Mouse (Mus musculus) E14TG2a.4 (cell line): Measurements from ENCODE around the gene Sdc3.

Experiments
- H3K27me3 ChIP-seq: 2 replicates; pipeline ENCODE4 v1.6.1; 2014; ENCODE audit warnings: low read length, control low read depth; ENCODE audit not compliant: insufficient read depth
- H3K36me3 ChIP-seq: 2 replicates; pipeline ENCODE4 v1.6.1; 2014; ENCODE audit warnings: low read length, control low read depth; ENCODE audit not compliant: insufficient read depth
- H3K4me1 ChIP-seq: replicated peaks from 2 replicates; pipeline ENCODE4 v1.6.1; 2014; ENCODE audit warnings: low read depth, low read length, control low read depth
- H3K4me3 ChIP-seq: replicated peaks from 2 replicates; pipeline ENCODE4 v1.5.1; 2014; ENCODE audit warnings: mild to moderate bottlenecking, low read length
- H3K9me3 ChIP-seq: 2 replicates; pipeline ENCODE4 v1.6.1; 2014; ENCODE audit warnings: low read length, control low read depth
- CTCF ChIP-seq: conservative IDR thresholded peaks from 2 replicates; pipeline ENCODE4 v1.5.1; 2014; ENCODE audit warnings: low read length
- NANOG ChIP-seq: IDR thresholded peaks from 2 replicates; pipeline ENCODE4 v1.6.1; 2014; ENCODE audit warnings: borderline replicate concordance, low read length, mixed read lengths
- POU5F1 ChIP-seq: IDR thresholded peaks from 2 replicates; pipeline ENCODE4 v1.6.1; 2014; ENCODE audit warnings: low read length, borderline replicate concordance

Gene Sdc3

GRCm38 (mm10) chr4:130797201-130798051, 5.1 kb downstream of the Sdc3 start:
- TF ChIP-seq POU5F1 (no peak), NANOG (no peak), CTCF (no peak)
- Histone ChIP-seq H3K4me1 (peaks cover 17% of the 10 kb centered on the region), H3K27me3 (peaks cover 74% of the 10 kb centered on the region), H3K4me3 (no peak overlapping the region), H3K9me3 (0 out of 2 replicates have a peak, but pooled peaks cover 4% of the 10 kb centered on the region), H3K36me3 (no peaks in the 10 kb centered on the region)

DNA sequence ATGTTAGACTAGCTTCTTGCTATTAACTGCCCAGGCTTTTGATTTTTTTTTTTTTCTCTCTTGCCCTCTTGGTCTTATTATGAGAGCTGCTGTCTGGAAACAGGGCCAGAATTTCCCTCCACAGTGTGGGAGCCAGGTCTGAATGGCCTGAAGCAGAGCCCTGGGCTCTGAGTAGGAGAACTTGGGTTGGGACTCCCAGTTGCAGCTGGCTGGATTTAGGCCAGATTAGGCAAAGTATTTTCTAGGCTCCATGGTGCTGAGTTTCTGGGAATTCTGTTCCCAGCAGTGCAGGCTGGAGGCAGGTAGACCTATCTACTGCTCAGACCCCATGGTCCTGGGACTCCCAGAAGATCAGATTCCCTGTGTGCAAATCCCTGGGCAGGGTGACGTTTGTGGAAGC, 6.1 kb downstream of the Sdc3 start:
- Histone ChIP-seq H3K9me3 (0 out of 2 replicates have a peak, but pooled peaks cover 4% of the 10 kb centered on the region), H3K4me1 (peaks cover 10% of the 10 kb centered on the region), H3K4me3 (no peak overlapping the region), H3K27me3 (peaks cover 64% of the 10 kb centered on the region), H3K36me3 (no peaks in the 10 kb centered on the region)
- no peak for TF ChIP-seq POU5F1
- no peak for TF ChIP-seq CTCF
- TF ChIP-seq NANOG: no peak

- peaks cover 59% of the 10 kb centered on the region for H3K27me3 ChIP-seq
- TF ChIP-seq NANOG: no peak
- TF ChIP-seq CTCF: no peak
- no peak for TF ChIP-seq POU5F1
- H3K36me3 ChIP-seq: no peaks in the 10 kb centered on the region
- peaks cover 10% of the 10 kb centered on the region for H3K4me1 ChIP-seq
- peaks cover 5% of the 10 kb centered on the region for H3K9me3 ChIP-seq
- no peak overlapping the region for H3K4me3 ChIP-seq
Observed at GRCm38 (mm10) chr4:130799118-130799517, 6.8 kb downstream of the Sdc3 start.

GRCm38 (mm10) chr4:130799582-130799981, 7.2 kb downstream of the Sdc3 start:
- Histone ChIP-seq H3K4me3 (no peak overlapping the region), H3K9me3 (peaks cover 8% of the 10 kb centered on the region), H3K27me3 (peaks cover 57% of the 10 kb centered on the region), H3K4me1 (peaks cover 10% of the 10 kb centered on the region), H3K36me3 (no peaks in the 10 kb centered on the region)
- TF ChIP-seq NANOG: no peak
- TF ChIP-seq POU5F1: no peak
- TF ChIP-seq CTCF: no peak

DNA sequence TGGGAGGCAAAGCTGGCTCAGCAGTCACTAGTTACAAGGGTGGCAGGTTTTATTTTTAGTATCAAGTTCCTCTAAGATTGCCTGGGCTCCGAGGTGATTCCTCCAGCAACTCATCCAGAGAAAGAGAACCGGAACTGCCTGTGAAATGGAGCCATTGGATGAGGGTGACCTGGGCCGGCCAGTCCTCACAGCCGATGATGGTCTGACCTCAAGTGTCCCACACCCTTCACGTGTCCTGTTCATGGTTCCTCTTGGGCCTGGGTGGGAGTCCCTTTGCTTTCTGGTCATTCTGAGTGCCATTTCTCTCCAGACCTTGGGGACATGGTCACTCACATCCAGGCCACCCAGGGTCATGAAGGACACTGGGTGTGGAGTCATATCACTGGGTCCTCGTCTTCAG, 7.8 kb downstream of the Sdc3 start:
- no peak overlapping the region for H3K4me3 ChIP-seq
- peaks cover 51% of the 10 kb centered on the region for H3K27me3 ChIP-seq
- no peak for TF ChIP-seq CTCF
- no peak for TF ChIP-seq POU5F1
- TF ChIP-seq NANOG: no peak
- H3K36me3 ChIP-seq: no peaks in the 10 kb centered on the region
- H3K4me1 ChIP-seq: peaks cover 10% of the 10 kb centered on the region
- peaks cover 10% of the 10 kb centered on the region for H3K9me3 ChIP-seq

DNA sequence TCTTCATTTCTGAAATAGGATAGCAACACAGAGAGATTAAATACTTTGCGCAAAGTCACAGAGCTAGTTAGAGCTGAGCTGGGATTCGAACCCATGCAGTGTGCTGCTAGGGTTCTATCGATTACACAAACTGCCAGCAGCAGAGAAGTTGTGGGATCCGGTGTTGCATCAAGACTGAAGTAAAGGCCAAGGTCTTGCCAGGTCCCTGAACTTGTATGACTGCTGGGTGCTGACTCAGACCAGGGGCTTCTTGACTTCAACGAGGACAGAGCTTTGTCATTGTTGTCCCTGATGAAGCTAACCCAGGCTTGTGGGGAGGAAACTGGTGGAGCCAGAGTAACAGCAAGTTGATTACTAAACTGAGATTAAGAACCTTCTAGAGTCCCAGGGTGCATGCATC, 8.9 kb downstream of the Sdc3 start:
- Histone ChIP-seq H3K36me3 (no peaks in the 10 kb centered on the region), H3K27me3 (peaks cover 41% of the 10 kb centered on the region), H3K4me3 (no peak overlapping the region), H3K9me3 (peaks cover 10% of the 10 kb centered on the region), H3K4me1 (peaks cover 12% of the 10 kb centered on the region)
- no peak for TF ChIP-seq POU5F1
- no peak for TF ChIP-seq NANOG
- no peak for TF ChIP-seq CTCF

GRCm38 (mm10) chr4:130801624-130802329, 9.4 kb downstream of the Sdc3 start:
- H3K36me3 ChIP-seq: no peaks in the 10 kb centered on the region
- H3K4me3 ChIP-seq: no peak overlapping the region
- peaks cover 35% of the 10 kb centered on the region for H3K27me3 ChIP-seq
- TF ChIP-seq NANOG (no peak), CTCF (no peak)
- peaks cover 10% of the 10 kb centered on the region for H3K9me3 ChIP-seq
- peaks cover 12% of the 10 kb centered on the region for H3K4me1 ChIP-seq

- TF ChIP-seq NANOG (no peak), POU5F1 (no peak), CTCF (no peak)
- H3K4me3 ChIP-seq: no peak overlapping the region
- peaks cover 12% of the 10 kb centered on the region for H3K4me1 ChIP-seq
- H3K27me3 ChIP-seq: peaks cover 24% of the 10 kb centered on the region
- H3K36me3 ChIP-seq: no peaks in the 10 kb centered on the region
- H3K9me3 ChIP-seq: peaks cover 10% of the 10 kb centered on the region
Observed at GRCm38 (mm10) chr4:130803591-130803990, 11.3 kb downstream of the Sdc3 start.
